Mouse (Mus musculus): ENCODE measurements around the gene Prss38.

The Prss38 gene

GRCm38 (mm10) chr11:59375475-59375874 lies at the start of gene Prss38:
Gene Prss38, minus strand, starts transcription at chr11:59375657.
- no peak for DNase-seq (ENCODE audit: low spot score)

DNA sequence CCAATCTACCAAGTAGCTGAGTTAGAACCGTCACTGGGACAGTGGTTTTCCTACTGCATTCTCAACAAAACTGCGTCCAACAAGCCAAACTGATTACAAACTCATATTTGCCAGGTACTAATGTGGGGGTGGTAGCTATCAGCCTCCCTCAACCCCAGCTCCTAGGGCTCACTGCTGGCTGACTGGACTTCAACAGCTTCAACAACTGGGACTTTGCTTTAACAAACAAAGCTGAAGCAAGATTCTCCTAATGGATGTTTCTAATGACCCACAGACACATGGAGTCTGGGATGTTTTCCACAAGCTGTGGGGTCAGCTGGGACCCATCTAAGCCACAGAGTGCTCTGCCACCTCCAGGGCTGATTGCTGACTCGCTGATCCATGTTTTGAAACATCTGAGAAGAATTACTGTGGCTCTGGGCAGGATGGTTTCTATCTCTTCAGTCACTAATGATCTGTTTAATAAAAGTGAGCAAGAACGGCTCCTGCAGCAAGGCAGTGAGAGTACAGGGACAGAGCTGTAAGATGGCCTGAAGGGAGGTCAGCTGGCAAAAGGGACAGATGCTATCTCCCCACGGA lies 47.6 kb upstream of the Prss38 start:
- no peak for DNase-seq (ENCODE audit: low spot score)

GRCm38 (mm10) chr11:59421967-59422366 lies 46.5 kb upstream of the Prss38 start:
- no peak for DNase-seq (ENCODE audit: low spot score)

GRCm38 (mm10) chr11:59421436-59421835 lies 46.0 kb upstream of the Prss38 start:
- no peak for DNase-seq (ENCODE audit: low spot score)

- DNase-seq (ENCODE audit: low spot score): no peak
Measured at GRCm38 (mm10) chr11:59418708-59419107, 43.3 kb upstream of the Prss38 start.

GRCm38 (mm10) chr11:59412999-59413863 lies 37.8 kb upstream of the Prss38 start:
- no peak for DNase-seq (ENCODE audit: low spot score)

- DNase-seq (ENCODE audit: low spot score): no peak
Measured at GRCm38 (mm10) chr11:59412058-59412457, 36.6 kb upstream of the Prss38 start.

- no peak for DNase-seq (ENCODE audit: low spot score)
Measured at GRCm38 (mm10) chr11:59410851-59411250, 35.4 kb upstream of the Prss38 start.

DNA sequence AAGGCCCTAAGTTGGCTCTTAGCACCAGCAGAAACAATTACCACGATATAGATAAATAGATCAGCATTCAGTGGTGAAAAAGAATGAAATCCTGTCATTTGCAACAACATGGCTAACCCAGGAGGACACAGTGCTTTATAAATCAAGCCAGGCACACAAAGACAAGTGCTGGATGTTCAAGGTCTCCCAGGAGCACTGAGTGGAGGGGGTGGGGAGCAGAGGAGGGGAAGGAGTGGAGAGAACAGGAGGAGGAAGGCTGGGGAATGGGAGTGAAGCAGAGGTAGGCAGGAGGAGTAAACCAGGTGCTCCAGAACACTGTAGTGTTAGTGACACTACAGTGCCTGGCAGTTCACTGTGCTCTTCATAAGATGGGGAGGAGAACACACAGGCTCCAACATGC lies 30.3 kb upstream of the Prss38 start:
- no peak for DNase-seq (ENCODE audit: low spot score)

- no peak for DNase-seq (ENCODE audit: low spot score)
Measured at GRCm38 (mm10) chr11:59400876-59401275, 25.4 kb upstream of the Prss38 start.

DNA sequence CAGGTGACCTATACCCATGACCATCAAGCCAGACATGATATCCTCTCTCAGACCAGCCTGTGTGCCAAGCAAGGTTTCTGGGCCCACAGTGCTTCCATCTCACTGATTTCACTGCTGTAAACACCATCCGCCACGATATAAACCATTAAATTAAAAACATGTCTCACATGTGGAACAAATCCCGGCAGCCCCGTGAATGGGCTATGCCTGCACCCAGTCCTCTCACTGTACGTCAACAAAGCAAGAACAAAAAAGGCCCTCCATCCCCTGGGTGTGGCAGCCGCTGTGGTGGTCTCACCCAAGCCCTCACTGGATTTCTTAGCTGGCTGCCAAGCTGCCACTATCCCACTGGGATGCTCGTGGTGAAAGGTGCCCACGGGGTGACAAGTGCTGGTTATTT lies 24.4 kb upstream of the Prss38 start:
- DNase-seq (ENCODE audit: low spot score): no peak

- DNase-seq (ENCODE audit: low spot score): no peak
Measured at GRCm38 (mm10) chr11:59397536-59398371, 22.3 kb upstream of the Prss38 start.

GRCm38 (mm10) chr11:59394451-59394850 lies 19.0 kb upstream of the Prss38 start:
- DNase-seq (ENCODE audit: low spot score): no peak

GRCm38 (mm10) chr11:59393591-59393990 lies 18.1 kb upstream of the Prss38 start:
- peak; percentile 62 for DNase-seq (ENCODE audit: low spot score)

DNA sequence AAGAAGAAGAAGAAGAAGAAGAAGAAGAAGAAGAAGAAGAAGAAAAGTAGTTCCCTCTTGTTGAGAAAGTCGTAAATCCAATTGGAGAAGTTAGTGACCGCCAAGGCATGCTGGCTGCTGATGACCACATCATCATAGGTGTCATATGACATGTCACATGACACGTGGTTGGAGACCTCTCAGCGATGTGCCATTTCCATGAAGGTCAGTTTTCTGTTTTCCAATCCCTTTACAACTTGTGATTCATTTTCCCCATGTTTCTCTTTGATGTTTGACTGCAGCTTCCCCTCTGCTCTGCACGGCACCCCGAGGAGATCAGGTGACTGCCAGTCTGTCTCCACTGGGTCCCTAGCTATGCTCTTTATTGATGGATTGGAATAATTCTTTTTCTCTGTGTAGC lies 16.8 kb upstream of the Prss38 start:
- no peak for DNase-seq (ENCODE audit: low spot score)

GRCm38 (mm10) chr11:59390470-59390869 lies 15.0 kb upstream of the Prss38 start:
- DNase-seq (ENCODE audit: low spot score): no peak

GRCm38 (mm10) chr11:59389617-59390016 lies 14.2 kb upstream of the Prss38 start:
- no peak for DNase-seq (ENCODE audit: low spot score)

DNA sequence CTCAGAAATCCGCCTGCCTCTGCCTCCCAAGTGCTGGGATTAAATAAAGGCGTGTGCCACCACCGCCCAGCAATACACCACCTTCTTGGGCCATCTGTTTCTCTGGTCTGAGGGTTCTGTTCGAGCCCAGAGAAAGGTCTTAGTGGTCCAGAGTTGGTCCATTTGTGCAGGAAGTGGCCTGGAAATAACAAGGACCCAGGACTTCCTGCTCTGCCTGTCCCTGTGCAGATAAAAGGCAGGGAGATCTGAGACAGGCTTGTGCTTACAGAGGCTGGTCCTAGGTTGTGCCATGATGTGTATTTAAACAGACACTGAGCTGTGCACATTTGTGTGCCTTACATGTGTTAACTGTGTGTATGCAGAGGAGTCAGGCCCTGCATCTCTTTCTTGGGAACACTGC lies 13.3 kb upstream of the Prss38 start:
- DNase-seq (ENCODE audit: low spot score): no peak

DNA sequence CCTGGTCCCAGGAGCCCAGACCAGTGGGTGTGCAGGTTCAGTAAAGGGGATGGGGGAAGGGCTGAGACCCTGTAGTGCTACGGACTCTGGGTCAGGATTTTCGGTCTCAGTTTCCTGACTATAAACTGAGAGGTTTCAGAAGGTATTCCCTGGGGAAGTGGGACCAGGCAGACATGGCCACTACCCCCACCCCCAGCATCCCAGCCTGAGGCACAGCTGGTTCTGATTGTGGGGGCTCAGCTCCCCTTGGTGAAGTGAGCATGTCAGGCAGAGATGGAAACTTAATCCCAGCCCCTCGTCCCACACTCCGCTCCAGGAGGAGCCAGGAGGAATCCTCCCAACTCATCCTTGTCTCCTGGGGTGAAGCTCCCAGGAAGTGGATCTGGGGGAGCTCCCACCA lies 12.0 kb upstream of the Prss38 start:
- DNase-seq (ENCODE audit: low spot score): no peak

DNA sequence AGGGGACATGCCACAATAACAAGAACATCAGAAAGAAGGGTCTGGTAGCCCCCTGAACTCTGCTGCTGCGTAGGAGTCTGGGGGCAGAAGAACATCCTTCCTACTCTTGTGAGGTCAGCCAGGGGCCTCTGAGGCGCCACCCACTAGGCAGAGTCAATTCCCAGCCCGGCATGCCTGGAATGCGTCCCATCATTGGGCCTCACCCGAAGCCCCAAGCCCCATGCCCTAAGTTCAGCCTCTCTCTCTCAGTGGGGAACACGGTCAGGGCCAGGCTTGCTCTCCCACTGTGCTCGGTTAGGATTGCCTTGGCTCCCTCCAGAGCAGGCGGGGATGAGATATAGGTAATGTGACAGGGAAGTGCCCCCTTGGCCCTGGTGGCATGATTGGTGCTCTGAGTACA lies 9.7 kb upstream of the Prss38 start:
- DNase-seq (ENCODE audit: low spot score): no peak

DNA sequence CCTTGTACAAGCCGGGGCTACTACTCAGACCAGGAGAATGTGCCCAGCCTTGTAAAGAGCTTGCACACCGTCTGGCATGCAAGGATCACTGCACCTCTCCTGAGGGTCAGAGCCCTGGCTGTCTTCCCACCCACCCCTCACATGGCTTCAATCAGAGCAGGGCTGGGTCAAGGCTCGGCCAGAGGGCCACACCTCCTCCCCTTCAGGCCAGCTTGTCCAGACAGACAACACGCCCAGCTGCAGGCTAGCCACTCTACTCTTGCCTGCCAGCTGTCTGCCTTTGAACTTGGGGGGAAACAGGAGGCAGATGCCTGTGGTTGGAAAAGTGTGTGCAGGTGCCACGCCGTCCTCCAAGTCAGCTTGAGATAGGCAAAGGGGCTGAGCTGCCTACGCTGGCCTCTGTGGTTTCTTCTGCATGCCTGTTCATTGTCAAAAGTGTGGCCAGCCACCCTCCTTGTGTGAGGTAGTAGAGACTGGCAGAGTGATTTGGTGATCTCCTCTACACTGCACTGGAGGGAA lies 9.0 kb upstream of the Prss38 start:
- no peak for DNase-seq (ENCODE audit: low spot score)

DNA sequence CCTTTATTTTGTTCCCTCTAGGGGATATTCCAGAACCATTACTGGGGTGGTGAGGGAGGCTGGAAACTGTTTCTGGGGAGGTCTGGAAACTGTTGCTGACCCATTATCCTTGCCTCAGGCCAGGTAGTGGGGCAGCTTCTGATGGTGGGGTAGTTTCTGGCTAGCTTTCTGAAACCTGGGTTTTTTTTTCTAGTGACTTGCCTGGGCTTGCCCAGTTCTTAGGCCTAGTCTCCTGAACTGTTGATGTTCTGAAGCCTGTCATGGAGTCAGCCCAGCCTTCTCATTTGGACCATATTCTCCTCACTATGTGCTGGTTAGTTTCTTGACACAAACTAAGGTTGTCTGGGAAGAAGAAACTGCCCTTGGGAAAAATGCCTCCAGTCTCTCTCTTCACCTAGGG lies 4.1 kb upstream of the Prss38 start:
- no peak for DNase-seq (ENCODE audit: low spot score)

DNA sequence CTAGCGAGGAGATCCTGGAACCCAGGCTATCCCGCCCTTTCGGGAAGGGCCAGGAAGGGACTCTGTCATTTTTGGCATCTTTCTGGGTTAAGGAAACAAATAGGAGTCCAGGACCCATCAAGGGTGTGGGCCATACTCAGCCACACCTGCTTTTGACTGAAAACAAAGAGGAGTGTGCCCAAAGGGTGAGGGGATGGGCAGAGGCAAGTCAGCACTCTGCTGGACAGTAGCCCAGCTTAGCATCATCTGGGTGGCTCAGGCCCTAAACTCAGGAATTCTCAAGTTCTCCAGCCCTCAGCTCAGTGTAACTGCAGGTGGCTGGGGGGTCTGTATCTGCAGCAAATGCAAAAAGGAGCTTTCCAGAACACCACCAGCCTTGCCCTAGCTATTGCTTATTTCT lies 2.5 kb upstream of the Prss38 start:
- DNase-seq (ENCODE audit: low spot score): no peak

Measured in ovary, postnatal 14 days (tissue).